Mouse (Mus musculus): ENCODE measurements at regions not wholly inside any gene's neighbourhood (a gene's known extent, or its start where the extent isn't known, plus 50 kb on each side); places are given as distances from the start of the nearest gene placed in this dataset.

GRCm38 (mm10) chr4:127861319-127862117, 109.2 kb downstream of the CK137956 start:
- TF ChIP-seq CTCF (IDR thresholded peaks at IDR 0.05; ENCODE audit: borderline replicate concordance, control insufficient read depth, extremely low read depth, insufficient read depth, low read length, poor library complexity), result no peak
- TF ChIP-seq POLR2A (IDR thresholded peaks at IDR 0.05; ENCODE audit: control insufficient read depth, extremely low read depth, insufficient read depth, low read length, poor library complexity), result no peak

All from thymus, adult 2 months (tissue).